Mouse (Mus musculus) urinary bladder, postnatal 36 days (tissue): ENCODE measurements around the gene Supt5.

ENCODE experiments used
- DNase-seq, 2 experiments: peaks; one replicate each; pipeline ENCODE4 v3.0.0; 2022; ENCODE audit warnings: low spot score in 2 of 2, mixed read lengths in 1 of 2

The Supt5 gene

GRCm38 (mm10) chr7:28375176-28375921, 36.8 kb upstream of the Supt5 start:
- DNase-seq, result peak; percentile 85 to 93

DNA sequence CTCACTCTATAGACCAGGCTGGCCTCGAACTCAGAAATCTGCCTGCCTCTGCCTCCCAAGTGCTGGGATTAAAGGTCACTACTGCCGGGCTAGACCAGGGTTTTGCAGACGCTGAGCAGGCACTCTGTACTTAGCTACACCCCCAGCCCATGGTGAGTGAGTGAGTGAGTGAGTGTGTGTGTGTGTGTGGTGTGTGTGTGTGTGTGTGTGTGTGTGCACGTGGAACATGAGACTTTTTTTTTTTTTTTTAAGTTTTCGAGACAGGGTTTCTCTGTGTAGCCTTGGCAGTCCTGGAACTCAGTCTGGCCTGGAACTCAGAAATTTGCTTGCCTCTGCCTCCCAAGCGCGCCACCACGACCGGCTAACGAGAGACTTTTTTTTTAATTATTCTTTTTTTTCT, 36.1 kb upstream of the Supt5 start:
- DNase-seq, result no peak

DNA sequence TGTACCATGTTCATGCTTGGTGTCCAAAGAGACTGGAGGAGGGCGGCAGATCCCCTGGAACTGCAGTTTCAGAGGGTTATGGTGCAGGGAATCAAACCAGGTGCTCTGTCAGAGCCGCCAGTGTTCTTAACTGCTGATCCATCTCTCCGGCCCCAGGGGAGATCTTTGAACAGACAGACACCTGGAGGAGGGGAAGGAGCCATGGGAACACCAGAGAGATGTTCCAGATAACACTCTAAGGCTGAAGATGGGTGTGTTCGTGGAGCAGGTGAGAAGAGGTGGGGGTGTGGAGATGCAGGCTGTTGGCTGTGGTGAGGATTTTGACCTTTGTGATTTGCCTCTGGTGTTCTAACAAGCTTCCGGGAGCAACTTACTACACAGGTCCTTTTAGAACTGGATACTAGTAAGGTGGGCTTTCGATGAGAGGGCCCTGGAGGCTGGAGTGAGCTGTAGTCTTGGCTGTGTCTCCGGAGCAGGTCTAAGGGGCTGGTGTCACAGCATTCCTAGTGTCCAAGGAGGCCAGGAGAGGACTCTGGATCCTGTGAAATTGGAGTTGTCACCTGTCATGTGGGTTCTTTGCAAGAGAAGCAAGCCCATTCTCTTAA, 35.4 kb upstream of the Supt5 start:
- DNase-seq, result no peak

DNA sequence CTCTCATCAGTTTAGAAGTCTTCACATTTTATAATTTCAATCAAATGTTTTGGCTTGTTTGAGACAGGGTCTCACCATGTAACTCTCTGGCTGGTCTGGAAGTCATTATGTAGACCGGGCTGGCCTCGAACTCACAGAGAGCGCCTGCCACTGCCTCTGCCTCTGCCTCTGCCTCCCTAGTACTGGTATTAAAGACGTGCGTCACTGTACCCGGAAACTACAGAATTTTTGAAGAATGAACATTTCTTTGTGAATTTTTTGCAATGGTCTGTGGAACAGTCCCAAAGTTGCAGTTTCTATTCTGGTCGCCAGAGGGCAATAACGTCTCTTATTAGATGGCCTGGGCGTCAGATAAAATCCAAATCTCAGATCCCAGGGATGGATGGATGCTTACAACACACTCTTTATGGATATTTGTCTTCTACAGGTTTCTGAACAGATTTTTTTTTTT, 34.6 kb upstream of the Supt5 start:
- peak; percentile 68 to 76 for DNase-seq

- DNase-seq, result peak; percentile 98 to 99
These were observed 33.9 kb upstream of the Supt5 start, which contains the start of gene Plekhg2 for GRCm38 (mm10) chr7:28372251-28373108. TSS of gene Plekhg2 (minus strand) at chr7:28372599.

GRCm38 (mm10) chr7:28371514-28371989, 33.0 kb upstream of the Supt5 start:
- peak in 1 of 2 experiments; percentile 55 for DNase-seq

GRCm38 (mm10) chr7:28370977-28371513, 32.5 kb upstream of the Supt5 start:
- peak; percentile 45 to 70 for DNase-seq

DNA sequence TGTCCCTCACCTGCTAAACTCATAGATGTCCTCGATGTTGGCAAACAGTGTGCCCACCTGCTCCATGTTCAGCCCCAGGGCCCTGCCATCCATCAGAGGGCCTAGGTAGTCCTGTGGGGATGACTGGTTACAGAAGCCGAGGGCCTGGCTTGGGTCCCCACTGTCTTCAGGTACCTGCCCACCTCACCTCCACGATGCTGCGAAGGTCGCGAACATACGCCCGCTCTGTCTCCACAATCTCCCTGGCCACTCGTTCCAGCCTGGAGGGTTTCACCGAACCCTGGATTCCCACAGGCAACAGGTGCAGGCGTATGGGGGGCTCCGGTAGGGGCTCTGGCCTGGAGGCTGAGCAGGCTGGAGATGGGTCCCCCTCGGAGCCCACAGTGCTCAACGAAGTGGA, 31.5 kb upstream of the Supt5 start:
- DNase-seq, result no peak

- DNase-seq, result no peak
These were observed 29.9 kb upstream of the Supt5 start for GRCm38 (mm10) chr7:28368276-28368920.

- DNase-seq, result no peak
These were observed 29.2 kb upstream of the Supt5 start for GRCm38 (mm10) chr7:28367663-28368275.

DNA sequence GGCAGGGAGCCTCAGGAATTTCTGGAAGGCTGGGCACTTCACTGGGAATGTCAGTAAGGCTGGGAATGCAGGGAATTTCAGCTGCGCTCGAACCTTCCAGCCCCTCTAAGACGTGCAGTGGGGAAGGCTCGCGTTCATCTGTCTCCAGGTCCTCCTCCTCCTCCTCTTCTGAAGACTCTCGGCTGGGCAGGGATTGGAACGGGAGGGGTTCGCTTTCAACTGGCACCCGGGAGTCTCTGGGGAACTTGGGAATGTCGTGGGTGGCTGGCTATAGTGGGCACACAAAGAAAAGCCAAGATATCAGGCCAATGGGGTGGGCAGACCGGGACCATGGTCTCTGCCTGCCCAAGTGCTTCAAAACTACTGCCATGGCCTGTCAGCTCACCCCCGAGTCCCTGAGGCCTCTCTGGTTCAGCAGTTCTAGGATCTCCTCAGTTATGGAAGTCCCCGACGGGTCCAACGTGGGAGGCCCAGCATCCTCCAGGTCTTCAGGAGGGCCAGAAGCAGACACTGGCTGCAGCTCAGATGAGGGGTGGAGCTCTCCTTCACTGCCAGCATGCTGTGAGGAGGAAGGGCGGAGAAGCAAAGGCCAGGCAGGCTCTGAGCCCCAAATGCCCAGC, 24.0 kb upstream of the Supt5 start:
- DNase-seq, result no peak

DNA sequence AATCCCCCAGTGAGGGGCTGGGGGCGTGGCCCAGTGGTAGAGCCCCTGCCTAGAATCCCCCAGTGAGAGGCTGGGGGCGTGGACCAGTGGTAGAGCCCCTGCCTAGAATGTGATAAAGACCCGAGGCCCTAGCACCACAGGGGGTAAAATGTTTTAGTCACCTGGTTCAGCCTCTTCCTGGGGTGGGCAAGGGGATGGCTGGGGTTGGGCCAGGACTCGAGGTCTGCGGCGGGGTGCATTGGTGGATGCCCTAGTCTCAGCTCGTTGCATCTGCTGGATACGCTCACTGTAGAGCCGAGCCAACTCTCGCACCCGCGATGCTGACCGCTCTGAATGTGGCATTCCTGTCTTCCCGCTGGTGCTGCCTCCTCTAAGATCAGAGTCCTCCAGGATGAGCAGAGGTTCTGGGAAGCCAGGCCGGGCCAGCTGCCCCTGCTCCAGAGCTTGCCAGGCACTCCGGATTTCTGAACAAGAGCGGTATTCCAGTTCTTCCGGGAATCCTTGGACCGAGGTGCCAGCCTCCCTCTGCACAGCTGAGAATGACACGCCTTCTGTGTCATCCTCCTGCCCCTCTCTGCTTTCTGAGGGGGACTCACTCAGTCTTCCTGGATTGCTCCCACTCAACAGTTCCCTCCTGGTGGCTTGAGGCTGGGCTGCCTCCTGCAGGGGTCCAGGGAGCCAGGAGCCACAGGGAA, 23.2 kb upstream of the Supt5 start:
- no peak for DNase-seq

DNA sequence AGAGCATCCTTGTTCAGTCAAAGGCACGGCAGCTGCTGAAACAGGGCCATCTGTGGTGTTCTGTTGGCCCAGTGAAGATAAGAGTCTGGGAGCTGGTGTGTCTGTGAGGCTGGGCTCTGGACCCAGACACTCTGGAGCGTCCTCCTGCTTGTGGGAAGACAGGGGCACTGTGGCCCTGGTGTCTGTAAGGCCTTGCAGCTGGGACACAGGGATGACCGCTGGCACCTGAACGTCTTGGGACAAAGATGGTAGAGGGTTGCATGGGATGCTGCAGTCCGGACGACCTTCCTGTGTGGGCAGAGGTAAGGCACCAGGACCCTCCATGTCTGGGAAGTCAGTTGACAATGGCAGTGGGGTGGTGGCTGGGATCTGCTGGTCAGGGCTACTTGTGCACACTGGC, 21.7 kb upstream of the Supt5 start:
- DNase-seq, result no peak

DNA sequence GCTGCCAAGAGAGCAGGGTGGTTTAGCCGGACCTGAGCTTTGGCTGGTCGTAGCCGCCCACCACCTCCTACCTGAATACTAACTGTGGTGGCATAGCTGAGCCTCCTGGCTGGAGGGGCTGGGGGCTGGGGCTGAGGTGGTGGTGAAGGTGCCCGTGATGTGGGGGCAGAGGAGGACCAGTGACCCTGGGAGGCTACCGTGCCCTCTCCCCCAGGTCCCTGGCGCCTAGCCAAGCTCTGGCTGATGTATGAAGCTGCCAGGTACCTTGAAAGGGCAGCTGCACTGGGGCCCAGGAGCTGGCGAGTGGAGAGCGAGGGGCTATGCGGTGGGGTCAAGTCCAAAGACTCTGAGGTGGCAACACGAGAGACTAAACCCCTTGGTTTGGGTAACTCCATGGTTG, 21.3 kb upstream of the Supt5 start:
- DNase-seq, result no peak

DNA sequence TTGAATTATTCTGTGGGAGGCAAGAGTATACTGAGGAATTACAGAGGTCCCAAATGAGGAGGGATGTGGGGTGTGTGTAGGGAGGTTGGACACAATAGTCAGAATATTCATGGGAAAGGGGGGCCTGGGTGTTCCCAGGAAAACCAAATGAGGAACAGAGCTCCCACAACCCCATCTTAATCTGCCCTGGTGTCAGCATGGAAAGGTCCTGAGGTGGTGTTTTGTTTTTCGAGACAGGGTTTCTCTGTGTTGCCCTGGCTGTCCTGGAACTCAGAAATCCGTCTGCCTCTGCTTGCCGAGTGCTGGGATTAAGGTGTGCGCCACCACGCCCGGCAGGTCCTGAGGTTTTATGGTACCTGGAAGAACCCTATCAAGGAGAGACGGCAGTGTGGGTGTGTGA, 19.9 kb upstream of the Supt5 start:
- no peak for DNase-seq

GRCm38 (mm10) chr7:28357984-28358383, 19.4 kb upstream of the Supt5 start:
- DNase-seq, result no peak

DNA sequence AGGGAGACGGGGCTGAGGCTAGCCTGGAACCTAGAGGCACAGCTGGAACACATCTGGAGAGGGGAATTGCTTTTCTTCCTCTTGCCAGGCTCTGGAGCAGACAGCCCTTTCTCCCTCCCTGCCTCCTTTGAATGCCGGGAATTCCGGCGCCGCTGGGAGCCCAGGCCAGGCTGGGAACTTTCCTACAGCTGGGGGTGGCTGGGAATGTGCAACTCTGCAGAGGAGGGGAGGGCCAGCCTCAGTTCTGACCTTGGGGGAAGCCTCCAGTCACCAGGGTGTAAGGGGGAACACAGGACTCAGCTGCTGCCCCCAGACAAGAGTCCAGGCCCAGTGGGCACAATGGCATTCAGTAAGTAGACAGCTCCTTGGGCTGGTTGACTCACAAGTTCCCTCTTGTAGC, 18.4 kb upstream of the Supt5 start:
- DNase-seq, result no peak

DNA sequence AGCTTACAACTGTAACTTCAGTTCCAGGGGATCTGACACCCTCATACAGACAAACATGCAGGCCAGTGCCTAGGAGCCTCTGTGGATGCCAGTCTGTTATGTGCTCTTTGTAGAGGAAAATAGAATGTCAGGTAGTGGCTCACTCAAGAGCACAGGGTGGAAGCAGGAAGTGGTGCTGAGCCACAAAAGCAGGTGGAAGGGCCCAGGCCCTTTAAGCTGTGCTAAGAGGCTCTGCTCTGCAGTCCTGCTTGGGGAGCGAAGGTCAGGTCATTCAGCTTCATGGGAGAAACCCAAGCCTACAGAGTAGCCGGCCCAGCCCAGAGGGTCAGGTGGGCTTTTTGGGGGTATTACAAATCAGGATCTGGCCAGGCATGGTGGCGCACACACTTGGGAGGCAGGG, 16.7 kb upstream of the Supt5 start:
- DNase-seq, result no peak

GRCm38 (mm10) chr7:28354596-28354995, 16.1 kb upstream of the Supt5 start:
- DNase-seq, result no peak

GRCm38 (mm10) chr7:28354113-28354581, 15.6 kb upstream of the Supt5 start:
- DNase-seq, result no peak
